Mouse (Mus musculus): ENCODE measurements around the gene Acss1.

Acss1 gene

GRCm38 (mm10) chr2:150589076-150589475 is 79.2 kb downstream of the Acss1 start:
- in situ Hi-C loops (cut with MboI, MseI), result no loop called here

DNA sequence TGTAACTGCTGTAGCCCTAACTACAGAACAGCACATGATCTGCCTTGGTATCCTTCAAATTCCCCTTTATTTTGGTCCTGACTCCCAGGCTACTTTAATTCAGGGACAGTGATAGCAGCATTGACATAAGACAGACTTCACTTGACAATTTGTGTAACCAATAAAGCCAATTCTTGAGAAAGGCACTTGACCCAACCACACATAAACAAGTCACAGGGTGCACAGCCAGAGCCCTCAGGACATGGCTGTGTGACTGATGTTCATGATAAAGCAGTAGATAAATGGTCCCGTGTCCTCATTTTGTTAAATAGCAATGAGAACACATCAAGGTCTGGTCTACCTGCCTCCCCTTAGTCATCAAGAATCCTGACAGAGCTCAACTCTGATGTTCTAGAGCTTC is 88.7 kb downstream of the Acss1 start:
- in situ Hi-C loops (cut with MboI, MseI), result no loop called here

GRCm38 (mm10) chr2:150578603-150579002 is 89.7 kb downstream of the Acss1 start:
- in situ Hi-C loops (cut with MboI, MseI), result no loop called here

DNA sequence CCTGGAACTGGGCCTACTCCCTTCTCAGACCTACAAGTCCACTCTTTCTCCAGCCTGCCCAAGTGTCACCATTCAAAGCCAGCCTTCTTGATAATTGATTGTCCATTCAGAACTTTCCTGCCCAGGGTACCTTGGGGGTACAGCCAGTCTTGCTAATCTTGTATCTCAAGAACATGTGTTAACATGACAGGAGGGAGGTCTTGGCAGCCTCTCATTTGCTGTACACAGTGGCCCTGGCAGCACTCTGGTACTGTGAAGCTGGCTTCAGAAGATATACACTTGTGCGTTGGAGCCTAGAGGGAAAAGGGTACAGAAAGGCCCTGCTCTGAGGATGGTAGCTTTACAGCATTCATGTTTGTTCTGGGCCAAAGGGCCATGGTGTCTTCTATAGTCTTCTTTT is 92.0 kb downstream of the Acss1 start:
- in situ Hi-C loops (cut with MboI, MseI), result no loop called here

DNA sequence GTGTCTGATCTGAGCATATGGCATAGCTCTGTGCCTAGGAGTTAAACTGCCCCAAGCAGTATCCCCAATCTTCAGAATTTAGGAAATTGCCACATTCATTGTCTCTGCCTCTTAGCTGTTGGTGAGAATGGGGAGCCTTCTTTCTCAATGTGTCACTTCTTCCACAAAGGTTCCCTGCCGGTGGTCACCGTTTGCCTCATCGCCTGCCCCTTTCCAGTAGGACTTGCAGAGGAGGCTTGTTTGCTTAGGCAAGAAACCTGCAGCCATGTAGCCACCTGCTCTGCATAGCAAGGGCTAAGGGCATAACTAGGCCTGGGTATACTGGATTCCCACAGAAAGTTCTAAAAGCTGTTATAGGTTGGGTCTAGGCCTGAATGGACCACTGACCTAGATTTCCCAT is 95.8 kb downstream of the Acss1 start:
- in situ Hi-C loops (cut with MboI, MseI), result no loop called here

GRCm38 (mm10) chr2:150570761-150571160 is 97.5 kb downstream of the Acss1 start:
- in situ Hi-C loops (cut with MboI, MseI), result no loop called here

GRCm38 (mm10) chr2:150569847-150570590 is 98.3 kb downstream of the Acss1 start, which contains the start of gene Cst7:
Gene Cst7 (plus strand): TSS chr2:150570415.
- in situ Hi-C loops (cut with MboI, MseI), result loop anchor here (5.0 kb wide), 1 partner anchor 102 kb away; no protein-coding TSS in a partner anchor

All from regulatory T cell (primary cell).